Mouse (Mus musculus) frontal cortex, postnatal 25 days (tissue): Measurements from ENCODE around the gene Mdm4.
A peak's percentile ranks its signal among the peaks of the same experiment; 100 is the strongest.
"Not testable (repeated sequence)": the region's sequence is repeated elsewhere in the genome, so short reads cannot be mapped to it uniquely, and the experiment has no call there.

Experiments used
- DNase-seq, 2 experiments: peaks; one replicate each; pipeline ENCODE4 v3.0.0; 2022; ENCODE audit warnings: low spot score in 2 of 2

The Mdm4 gene

DNA sequence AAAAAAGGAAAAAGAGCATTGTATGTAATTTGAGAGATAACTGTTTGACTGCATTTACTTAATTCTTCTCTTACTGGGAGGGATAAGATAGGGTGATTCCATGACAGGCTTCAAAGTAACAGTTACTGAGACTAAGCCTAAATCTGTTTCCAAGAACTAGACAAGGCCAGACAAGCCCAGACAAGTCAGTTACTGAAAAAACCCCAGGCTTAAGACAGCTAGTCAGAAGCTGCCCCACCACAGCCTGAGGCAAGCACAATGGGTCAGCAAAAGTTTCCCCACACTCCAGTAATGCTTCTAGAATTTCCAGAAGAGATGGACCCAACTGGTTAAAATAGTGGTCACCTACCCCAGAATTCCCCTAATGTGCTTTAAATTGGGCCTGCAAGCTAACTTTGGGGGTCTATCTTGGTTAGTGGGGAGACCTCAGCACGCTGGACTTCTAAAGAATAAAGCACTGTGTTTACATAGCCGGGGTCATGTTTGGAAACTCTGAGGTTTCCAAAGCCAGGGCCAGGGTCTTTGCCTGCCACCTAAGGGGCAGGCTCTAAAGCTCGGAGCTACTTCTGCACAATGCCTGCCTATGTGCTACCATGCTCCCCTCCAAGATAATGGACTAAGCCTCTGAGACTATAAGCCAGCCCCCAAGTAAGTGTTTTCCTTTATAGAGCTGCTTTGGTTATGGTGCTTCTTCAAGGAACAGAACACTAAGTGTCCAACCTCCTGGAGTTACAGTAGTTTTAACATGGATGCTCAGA, 10.0 kb downstream of the Mdm4 start:
- no peak for DNase-seq

DNA sequence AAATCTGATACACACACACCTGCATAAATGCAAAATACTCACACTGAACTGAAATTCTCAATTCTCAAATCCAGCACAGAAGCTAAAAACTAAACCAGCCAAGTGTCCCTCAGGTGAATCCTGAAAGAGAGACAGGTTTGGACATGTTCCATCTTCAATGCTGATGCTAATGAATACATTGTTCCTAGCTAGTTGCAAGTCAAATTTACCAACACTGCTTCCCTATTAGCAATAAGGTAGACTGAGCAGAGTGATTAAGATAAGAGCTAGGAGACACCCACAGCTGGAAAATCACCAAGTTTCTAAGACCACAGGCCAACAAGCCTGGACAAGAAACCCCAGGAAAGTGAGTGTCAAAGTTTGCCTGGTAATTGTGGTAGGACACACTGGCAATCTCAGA, 11.0 kb downstream of the Mdm4 start:
- no peak for DNase-seq

DNA sequence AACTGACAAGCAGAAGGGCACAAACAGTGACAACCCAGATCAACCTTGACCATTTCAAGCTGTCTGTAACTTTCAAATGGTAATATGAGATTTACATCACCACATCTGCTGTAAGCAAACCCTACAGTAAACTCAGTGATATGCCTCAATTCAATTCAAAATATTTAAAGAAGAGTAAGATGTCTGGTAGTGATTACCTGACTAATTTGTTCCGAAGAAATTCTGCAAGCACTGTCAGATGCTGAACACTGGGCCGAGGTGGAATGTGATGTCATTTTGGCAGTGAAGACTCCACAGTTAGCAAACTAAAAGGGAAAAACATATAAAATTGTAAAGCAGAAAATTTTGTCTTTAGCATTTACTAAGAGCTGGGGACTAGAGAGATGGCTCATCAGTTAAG, 11.8 kb downstream of the Mdm4 start:
- DNase-seq, result no peak

DNA sequence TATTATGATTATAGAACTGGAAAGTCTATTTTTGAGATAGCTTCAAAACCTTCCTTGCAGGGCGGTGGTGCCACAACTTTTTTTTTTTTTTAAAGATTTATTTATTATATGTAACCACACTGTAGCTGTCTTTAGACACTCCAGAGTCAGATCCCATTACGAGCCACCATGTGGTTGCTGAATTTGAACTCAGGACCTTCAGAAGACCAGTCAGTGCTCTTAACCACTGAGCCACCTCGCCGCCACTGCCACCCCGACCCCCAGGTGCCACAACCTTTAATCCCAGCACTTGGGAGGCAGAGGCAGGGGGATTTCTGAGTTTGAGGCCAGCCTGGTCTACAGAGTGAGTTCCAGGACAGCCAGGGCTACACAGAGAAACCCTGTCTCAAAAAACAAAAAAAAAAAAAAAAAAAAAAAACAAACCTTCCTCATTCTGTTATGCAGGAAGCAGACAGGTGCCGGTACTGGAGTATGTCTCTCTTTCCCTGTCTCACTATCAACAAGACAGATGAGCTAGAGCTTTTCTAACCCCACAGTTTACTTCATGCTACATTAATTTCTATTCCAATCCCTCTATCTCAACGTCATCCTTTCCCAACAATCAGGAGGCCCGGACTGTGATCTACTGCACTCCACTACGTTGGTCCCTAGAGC, 13.5 kb downstream of the Mdm4 start:
- DNase-seq, result no peak

DNA sequence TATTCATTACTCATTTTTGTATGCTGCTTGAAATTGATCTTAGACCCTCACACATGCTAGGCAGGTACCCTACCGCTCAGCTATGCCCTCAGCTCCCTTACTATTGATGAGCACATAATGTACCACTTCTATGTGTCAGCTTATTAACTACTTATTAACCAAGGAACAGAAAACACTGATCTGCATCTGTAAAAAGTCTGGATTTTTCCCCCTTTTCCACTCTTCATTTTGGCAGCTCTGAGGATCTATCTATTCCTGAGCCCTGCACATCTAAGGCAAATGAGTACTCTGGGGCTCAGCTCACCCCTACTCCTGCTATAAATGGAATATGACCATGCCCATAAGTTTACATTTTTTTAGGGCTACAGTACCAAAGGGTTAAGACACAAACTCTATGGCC, 16.2 kb downstream of the Mdm4 start:
- DNase-seq, result no peak

DNA sequence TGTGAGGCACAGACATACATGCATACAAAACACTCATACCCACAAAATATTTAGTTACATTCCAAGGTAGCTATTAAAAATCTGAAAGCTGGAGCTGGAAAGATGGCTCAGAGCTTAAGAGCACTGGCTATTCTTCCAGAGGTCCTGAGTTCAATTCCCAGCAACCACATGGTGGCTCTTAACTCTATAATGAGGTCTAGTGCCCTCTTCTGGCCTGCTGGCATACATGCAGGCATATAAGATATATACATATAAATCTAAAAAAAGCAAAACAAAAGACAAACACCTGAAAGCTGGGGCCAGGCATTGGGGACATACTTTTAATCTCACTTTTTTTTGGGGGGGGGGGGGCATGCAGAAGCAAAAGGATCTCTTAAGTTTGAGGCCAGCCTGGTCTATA, 17.0 kb downstream of the Mdm4 start:
- DNase-seq, result no peak

DNA sequence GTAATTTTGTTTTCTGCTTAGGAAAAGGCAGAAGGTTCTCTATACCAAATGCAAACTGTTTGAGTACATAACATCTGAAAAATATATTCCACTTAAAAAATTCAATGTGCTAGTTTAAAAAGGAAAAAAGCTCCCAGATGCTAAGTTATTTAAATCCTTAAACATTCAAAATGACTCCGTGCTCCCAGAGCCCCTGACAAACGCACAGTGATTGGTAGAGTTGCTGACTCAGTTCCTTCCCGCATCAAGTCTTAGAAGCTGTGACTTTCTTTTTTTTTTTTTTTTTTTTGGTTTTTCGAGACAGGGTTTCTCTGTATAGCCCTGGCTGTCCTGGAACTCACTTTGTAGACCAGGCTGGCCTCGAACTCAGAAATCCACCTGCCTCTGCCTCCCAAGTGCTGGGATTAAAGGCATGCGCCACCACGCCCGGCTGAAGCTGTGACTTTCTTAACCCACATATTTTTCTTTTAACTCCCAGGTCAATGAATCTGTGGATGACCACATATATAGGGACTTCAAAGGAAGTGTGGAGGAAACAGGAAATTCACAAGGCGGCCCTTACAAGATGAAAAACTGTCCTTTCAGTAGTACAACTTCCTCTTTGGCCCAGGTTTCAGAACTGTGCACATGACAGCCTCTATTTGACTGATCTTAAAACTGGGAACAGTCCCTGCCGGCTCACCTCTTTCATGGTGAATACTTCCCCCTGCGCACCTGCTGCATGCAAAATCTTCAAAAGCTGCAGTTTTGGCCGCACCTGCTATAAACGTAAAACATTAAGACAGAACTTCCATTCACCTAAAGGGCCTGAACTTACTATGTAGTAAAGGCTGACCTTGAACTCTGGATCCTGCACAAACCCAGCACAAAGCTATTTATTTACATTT, 18.2 kb downstream of the Mdm4 start:
- DNase-seq, result no peak

DNA sequence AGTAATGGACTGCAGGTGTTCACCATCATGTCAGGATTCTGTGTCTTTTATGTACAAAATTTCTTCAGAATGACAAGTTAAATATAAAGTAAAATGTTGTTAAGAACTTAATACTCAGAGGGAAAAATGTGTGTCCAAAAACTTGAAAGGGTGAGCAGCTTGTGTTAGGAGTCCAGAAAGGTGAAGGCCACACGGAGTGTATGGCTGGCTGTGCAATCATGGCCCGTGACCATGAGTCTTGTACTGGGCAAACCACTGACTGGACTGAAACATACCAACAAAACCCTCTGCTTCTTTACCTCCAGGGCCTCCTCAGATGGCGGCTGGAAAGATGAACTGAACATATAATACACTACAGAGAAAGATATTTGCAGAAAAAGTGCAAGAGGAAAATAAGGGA, 23.8 kb downstream of the Mdm4 start:
- DNase-seq, result no peak

DNA sequence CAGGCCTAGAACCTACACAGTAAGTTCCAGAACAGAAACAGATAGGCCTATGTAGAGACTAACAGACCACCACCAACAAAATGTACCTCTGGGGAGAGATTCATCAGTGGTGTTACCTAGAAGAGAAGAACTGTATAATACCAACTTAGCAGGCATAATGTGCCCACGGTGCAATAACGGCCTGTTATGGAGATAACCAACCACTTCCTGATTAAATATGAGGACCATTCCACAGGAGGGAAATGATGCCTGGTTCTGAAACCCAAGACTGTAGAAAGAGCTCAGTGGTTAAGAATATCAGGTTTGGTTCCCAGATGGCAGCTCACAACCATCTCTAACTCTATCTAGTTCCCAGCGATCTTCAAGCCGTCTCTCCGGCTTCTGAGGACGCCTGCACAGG, 30.0 kb downstream of the Mdm4 start:
- no peak for DNase-seq

DNA sequence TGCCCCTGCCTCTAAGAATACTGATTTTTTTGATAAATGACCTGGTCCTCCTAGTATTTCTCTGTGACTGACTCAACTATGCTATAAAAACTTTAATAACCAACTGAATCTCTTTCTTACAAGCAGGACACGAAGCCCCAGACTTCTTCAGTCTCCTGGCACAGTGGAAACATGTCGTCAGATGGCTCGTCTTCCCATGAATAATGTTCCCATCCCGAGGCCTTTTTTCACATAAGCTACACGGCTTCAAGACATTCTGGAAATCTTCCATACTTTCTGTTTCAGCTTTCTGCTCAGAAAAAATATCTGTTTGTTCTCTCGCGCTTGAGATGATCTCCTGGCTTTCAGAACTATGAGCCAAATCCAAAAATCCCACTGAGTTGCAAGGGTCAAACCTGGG, 38.8 kb downstream of the Mdm4 start:
- DNase-seq, result no peak

DNA sequence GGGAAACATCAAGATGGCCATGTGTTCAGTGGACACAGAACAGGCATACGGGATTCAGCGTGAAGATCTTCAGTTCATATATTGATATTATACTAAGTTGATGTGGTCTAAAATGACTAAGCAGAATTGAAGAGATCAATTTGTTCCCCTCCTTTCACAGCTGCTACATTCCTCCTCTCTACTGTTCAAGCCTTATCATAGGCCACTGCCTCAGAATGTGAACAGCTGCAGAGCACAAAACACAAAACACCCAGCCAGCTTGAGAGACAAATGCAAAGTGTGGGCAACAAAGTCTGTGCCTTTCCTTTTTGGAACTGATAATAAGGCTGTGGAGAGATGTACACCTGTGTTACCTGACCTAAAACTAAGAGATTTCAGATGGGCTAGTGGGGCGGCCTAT, 39.6 kb downstream of the Mdm4 start:
- DNase-seq, result no peak

DNA sequence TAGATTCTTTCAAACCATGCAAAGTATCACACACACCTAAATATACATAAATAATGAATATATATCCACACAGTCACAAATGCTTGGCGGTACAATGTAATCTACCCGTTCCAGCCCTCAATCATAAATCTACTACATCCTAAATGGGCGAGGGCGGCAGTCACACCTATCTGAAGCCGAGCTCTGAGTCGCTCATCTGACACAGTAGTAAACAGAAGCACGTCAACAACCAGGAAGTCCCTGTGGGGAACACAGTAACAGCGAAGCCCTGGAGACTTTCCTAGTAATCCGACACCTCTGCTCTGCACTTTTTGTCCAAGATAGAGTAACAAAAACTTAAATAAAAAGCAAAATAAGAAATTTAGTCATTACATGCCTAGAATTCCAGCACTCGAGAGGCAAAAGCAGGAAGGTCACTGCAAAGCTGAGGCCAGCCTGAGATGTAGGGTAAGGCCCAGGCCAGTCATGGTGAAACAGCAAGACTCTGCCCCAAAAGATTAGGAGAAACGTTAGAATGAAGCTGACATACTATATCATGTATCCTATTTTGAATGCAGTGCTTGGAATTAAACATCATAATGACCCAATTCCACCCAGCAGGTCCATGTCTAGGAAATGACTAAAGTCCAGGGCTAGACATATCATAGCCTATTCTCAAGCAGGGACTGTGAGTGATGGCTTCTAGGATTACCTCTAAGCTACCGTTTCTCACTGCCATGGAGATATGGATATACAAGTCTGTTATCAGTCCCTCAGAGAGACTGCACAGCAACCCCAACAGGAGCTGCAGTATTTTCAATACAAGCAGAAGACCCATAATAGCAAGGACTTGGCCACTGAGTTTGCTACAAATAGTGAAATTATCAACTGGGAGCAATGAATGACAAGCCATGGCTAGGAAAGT, 41.6 kb downstream of the Mdm4 start:
- not testable (repeated sequence) for DNase-seq

DNA sequence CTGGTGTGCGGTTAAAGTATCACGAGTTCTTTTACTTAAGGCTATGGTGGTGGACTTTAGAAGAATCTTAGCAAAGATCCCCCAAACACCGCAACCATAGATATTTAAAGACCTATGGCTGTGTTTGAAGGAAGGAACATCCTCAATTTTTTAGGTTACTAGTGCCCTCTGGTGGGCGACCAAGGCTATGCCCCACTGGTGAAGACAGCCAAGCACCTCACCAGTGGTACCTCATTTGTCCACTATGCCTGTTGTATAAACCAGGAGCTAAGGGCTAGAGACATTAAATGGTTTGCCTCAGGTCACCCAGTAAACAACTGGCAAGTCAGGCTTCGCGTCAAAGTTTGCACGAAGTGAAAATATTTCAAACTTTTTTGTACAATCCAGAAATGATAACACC, 47.6 kb downstream of the Mdm4 start:
- peak; percentile 54 to 60 for DNase-seq

DNA sequence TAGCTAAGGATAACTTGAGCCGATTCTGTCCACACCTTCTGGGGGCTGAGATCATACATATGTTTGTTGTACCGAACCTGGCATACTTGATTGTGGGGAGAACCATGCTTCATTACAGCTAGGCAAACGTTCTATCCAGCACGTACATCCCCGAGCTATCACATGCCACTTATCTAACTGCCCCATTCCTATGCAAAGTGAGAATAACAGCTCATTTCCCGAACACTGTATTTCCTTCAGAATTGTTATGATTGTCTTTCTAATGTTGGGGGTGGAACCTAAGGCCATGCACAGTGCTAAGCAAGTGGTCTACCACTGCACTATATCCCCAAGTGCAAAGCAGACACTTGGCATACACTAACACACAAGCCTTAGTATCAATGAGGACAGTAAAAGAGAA, 49.1 kb downstream of the Mdm4 start:
- DNase-seq, result no peak

DNA sequence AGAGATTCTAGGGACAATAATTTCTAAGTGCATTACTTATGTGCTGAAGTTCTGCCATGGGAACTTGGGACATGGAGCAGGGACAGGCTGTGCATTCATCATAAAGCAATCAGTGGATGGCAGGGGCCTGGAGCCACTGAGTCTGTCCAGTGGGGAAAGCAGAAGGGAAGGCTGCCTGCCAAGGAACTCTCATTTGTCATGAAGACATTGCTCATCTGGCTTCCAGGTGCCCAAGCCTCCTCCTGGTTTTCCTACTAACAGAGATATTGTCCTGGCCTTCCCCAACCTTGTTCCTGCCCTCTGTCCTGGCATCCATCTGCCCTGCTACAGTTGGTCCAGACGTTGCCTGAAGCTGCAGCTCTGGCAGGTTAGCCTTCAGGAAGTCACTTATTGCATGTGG, 53.0 kb downstream of the Mdm4 start:
- DNase-seq, result no peak

DNA sequence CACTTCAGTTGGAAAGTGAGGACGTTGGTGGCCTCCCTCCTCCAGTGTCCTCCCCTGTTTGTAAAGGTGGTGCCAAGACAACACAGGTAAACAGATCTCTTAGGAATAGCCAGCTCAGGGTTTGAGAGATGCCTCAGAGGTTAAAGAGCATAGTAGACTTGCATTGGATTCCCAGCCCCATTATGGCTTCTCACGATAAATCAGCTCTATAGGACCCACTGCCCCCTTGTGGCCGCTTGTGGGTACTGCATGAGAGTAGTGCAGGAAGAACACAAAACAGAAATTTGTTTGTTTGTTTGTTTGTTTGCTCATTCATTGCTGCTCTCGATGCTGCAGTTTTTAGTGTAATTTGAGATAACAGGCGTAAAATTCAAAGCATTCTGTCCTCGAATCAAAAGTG, 61.7 kb downstream of the Mdm4 start:
- DNase-seq, result peak; percentile 51 to 57

DNA sequence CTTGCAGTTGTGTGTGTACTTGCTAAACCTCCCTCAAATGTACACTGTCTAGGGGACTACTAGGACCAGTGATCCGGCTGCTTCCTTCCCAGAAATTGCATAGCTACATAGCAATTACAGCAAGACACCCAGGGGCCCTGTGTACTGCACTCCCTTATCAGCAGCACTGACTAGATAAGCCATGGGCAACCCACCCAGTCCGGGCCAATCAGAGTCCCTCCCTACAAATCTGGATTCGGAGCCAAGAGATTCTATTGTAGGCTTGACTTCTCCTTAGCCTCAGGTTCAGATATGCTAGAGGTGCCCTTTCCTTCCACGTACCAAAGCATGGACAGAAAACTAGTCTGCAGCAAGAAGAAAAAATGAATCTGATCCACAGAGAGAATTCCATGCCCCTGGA, 65.7 kb downstream of the Mdm4 start:
- no peak for DNase-seq

DNA sequence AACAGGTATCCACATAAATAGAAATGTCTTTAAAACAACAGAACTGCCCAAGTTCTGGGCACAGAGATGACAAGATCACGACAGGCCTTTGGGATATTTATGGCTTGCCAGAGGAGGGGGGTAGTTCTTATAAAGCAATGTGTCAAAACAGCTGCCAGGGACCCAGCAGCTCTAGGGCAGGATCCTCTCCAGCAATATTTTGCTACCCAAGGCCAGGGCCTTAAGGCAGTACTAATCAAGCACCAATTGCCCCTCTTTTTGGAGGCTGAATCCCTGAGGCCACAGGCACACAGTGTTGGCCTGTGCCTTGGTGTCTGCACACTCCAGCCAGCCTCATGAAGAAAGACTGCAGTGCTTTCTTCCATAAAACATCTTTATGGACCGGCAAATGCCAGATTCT, 66.3 kb downstream of the Mdm4 start:
- DNase-seq, result no peak

DNA sequence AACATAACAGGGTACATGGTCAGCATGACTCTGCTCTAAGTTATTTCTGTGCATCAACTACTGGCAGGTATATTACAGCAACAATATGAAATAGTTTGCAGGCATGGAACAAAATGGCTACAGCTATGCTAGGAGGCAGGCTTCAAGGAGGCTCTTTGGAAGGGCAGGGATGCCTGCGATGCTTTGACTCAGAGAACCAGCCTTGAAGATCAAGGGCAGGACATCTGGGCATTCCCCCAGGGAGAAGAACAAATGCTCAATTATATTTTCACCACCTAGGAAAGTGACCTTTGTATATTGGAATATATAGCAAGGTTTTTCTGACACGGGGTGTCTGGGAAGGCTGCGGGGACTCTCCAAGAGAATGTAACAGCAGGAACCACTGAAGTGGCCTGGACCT, 68.6 kb downstream of the Mdm4 start:
- DNase-seq, result no peak

DNA sequence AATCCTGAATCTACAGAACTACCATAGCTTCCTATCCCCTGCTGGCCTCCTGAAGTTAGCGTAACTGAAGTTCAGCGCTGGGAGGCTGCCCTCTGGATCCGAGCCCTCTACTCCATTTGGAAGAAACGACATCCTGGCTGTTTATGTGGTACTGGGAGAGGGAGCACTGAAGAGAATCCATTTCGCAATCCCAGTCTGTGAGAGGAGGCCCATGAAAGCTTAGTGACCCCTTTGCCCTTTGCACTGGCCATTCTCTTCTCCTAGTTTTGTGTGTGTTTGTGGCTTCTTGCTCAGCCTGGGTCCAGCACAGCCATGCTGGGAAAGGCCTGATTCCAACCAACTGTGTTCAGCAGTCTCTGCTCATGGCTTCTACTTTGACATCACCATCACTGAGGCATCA, 73.6 kb downstream of the Mdm4 start:
- DNase-seq, result no peak

DNA sequence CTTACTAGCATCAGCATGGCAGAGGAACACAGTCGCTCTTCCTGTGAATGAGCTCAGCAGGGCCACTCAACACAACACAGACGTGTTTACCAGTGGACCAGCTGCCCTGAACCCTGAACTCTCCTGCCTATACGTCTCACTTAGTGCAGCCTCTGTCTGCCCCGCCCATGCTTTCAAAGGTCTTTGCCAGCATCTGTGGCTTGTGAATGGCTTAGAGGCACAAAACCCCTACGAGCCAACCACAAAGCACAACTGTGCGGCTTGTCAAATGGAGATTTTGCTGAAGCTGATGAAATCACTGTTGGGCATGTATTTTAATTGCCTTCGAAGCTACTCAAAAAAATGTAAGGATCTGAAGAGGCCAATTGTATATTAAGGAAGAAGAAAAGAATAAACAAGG, 82.5 kb downstream of the Mdm4 start:
- no peak for DNase-seq

DNA sequence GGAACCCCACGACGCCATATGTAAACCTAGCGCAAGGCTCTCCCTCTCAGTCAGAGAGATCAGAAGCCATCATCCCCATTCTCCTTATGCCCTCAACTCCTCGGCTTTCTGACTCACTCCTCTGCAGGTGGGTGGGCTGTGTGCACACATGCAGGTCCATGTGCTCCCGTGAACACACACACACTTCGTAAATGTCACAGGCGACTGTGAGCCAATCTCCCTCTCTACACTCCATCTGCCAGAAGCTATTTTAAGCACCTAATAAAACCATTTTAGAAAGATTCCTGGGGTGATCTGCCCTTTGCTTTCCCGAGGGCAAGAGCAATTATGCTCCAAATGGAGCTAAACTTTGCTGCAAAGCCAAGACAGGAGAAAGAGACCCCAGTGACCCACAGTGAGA, 84.5 kb downstream of the Mdm4 start:
- DNase-seq, result no peak
